Mouse (Mus musculus) hindbrain, embryonic 10.5 days (tissue): ENCODE measurements around the gene Nacc1. TPM values are rescaled to one million over a fixed set of nuclear protein-coding genes. Genes with fewer than 3 reads are reported as not detected.

Experiments used
- DNase-seq: peaks from one replicate; pipeline ENCODE4 v3.0.0-alpha.2; 2017; ENCODE audit warnings: low spot score
- H3K27ac ChIP-seq: fragments of 300-500 bp; sonication (generic); 2 replicates; pipeline ENCODE4 v1.5.1; 2016; ENCODE audit warnings: mild to moderate bottlenecking, moderate library complexity
- H3K27me3 ChIP-seq: fragments of 300-500 bp; sonication (generic); 2 replicates; pipeline ENCODE4 v1.6.1; 2016; ENCODE audit warnings: mild to moderate bottlenecking; ENCODE audit not compliant: poor library complexity, insufficient read depth, severe bottlenecking
- H3K36me3 ChIP-seq: fragments of 300-500 bp; sonication (generic); 2 replicates; pipeline ENCODE4 v1.6.1; 2016; ENCODE audit warnings: mild to moderate bottlenecking, moderate library complexity
- H3K4me1 ChIP-seq: fragments of 300-500 bp; sonication (generic); replicated peaks from 2 replicates; pipeline ENCODE4 v1.6.1; 2016; ENCODE audit warnings: mild to moderate bottlenecking
- H3K4me3 ChIP-seq: fragments of 300-500 bp; sonication (generic); 2 replicates; pipeline ENCODE4 v1.5.1; 2016; ENCODE audit warnings: mild to moderate bottlenecking, moderate library complexity
- H3K9me3 ChIP-seq: fragments of 300-500 bp; sonication (generic); 2 replicates; pipeline ENCODE4 v1.6.1; 2016; ENCODE audit warnings: mild to moderate bottlenecking, moderate library complexity
- WGBS: fragments of 180-500 bp; shearing (Covaris S2); methylation state at CpG from one replicate; pipeline ENCODE4 v1.1.7; 2016; 5-methylcytosine and 5-hydroxymethylcytosine counted together
- polyA plus RNA-seq: library from polyadenylated mRNA; unstranded; fragments of >200 nt; fragmentation: Nextera tagmentation; extraction: Ambion mirVana; gene quantifications from 2 replicates; pipeline ENCODE4 v1.2.1, GENCODE M21; 2016

Nacc1 gene
- polyA plus RNA-seq, 1 experiment from 2014 or later = 25.2 TPM

DNA sequence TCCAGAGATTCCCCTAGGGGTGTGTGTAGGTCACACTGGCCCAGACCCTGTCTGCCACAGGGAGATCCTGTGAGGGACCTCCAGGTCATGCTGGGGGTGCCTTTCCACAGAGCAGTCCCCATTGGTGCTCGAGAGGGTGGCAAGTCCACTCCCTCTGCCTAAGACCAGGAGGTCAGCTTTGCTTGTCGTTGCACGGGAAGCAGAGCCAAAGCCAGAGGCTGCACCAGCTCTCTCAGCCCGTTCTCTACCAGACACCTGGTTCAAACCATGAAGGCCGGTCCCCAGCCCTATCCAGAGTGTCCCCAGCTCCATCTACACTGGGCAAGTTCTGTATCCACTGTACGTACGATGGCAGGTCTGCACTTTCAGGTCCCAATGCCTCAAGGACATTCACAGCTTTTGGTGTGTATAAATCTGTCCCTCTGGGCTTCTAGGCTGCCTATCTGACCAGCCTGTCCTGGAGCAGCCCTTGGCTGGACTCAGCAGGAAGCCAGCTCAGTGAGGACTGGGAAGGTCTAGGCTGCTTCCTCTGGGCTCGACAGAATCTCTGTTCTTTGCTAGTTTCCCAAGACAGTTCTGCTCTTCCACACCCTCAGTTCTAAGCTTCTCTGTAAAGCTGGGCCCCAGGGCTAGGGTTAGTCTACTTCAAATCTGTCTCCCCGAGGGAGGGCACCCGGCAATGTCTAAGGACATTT lies 37.7 kb upstream of the Nacc1 start:
- H3K4me1 ChIP-seq = peaks cover 56% of the 10 kb centered on the region
- H3K27me3 ChIP-seq = peaks cover 100% of the 10 kb centered on the region
- DNase-seq = no peak
- peak overlapping the region; percentile 62; the same call in 1 of the 2 replicates for H3K27ac ChIP-seq
- H3K36me3 ChIP-seq = no peaks in the 10 kb centered on the region
- no peak overlapping the region for H3K4me3 ChIP-seq
- WGBS = 60% methylated on average over 10 of the region's 10 CpGs
- no peaks in the 10 kb centered on the region for H3K9me3 ChIP-seq

GRCm38 (mm10) chr8:84724683-84725082 lies 37.0 kb upstream of the Nacc1 start:
- no peaks in the 10 kb centered on the region for H3K36me3 ChIP-seq
- peak overlapping the region; percentile 62; the same call in 1 of the 2 replicates for H3K27ac ChIP-seq
- WGBS = 48% methylated on average over 9 of the region's 9 CpGs
- no peak for DNase-seq
- H3K4me1 ChIP-seq = peaks cover 55% of the 10 kb centered on the region
- H3K4me3 ChIP-seq = 0 out of 2 replicates have a peak overlapping the region, but pooled peaks have one; percentile 22
- H3K9me3 ChIP-seq = no peaks in the 10 kb centered on the region
- H3K27me3 ChIP-seq = peaks cover 100% of the 10 kb centered on the region

DNA sequence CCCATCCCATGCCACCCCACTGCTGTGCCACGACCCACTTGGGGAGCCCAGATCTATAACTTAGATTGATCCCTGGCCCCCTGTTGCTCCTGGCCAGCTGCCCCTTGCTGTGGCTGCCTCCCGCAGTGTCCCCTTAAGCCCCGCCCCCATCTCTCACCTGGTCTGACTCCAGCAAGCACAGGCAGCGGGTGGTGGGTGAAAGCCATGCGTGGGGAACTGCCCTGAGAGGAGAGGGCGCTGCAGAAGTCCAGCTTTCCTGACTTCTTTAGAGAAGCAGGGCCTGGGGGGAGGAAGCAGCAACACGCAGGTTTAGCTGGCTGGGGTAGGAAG lies 35.9 kb upstream of the Nacc1 start:
- peaks cover 52% of the 10 kb centered on the region for H3K4me1 ChIP-seq
- 21% methylated on average over 7 of the region's 7 CpGs for WGBS
- H3K27me3 ChIP-seq = peaks cover 100% of the 10 kb centered on the region
- no peaks in the 10 kb centered on the region for H3K9me3 ChIP-seq
- H3K4me3 ChIP-seq = peak overlapping the region; percentile 22; the same call in 1 of the 2 replicates
- no peaks in the 10 kb centered on the region for H3K36me3 ChIP-seq
- DNase-seq = no peak
- peak overlapping the region; percentile 65 for H3K27ac ChIP-seq

DNA sequence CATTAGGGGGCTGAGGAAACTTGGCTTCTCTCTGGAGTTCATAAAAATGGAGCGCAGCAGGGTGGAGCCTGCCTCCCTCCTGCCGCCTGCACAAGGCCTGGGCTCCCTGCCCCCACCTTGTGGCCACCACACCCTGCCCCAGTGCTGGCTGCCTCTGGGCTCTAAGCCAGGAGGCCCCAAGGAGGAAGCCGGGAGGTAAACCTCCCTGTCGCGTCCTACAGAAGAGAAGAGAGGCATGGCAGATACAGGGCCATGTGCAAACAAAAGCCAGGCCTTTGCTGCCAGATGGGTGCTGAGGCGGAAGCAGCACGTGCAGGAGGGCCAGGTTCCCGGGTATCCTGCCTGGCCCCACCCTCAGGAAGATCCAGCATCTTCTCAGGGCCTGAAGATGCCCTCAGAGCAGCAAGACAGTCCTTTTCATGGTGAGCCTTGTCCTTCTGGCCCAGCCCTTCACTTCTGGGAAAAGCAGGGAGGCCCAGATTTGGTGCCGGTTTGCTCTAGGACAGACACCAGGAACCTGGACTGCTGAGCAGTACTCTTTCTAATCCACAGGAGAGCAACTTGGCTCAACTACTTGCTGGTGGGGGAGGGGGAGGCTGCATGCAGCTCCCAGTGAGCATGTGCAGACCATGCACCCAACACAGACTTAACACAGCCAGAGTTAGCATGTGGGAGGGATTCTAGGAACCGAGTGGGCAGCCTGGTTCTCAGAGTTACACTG lies 35.3 kb upstream of the Nacc1 start, which contains the start of gene G430095P16Rik:
Gene G430095P16Rik, plus strand, starts transcription at position 158 of the 721 bp plus-strand sequence.
- DNase-seq = no peak
- Histone ChIP-seq H3K27ac (peak within 1 kb of the TSS; percentile 65), H3K4me3 (peak within 1 kb of the TSS; percentile 22; the same call in 1 of the 2 replicates), H3K4me1 (peaks cover 48% of the 10 kb centered on the region), H3K9me3 (no peaks in the 10 kb centered on the region), H3K36me3 (no peaks in the 10 kb centered on the region), H3K27me3 (peaks cover 100% of the 10 kb centered on the region)
- WGBS = 22% methylated on average over 10 of the region's 10 CpGs

- 72% methylated on average over 6 of the region's 6 CpGs for WGBS
- Histone ChIP-seq H3K9me3 (no peaks in the 10 kb centered on the region), H3K36me3 (no peaks in the 10 kb centered on the region), H3K27ac (peak overlapping the region; percentile 65), H3K27me3 (peaks cover 100% of the 10 kb centered on the region), H3K4me1 (peaks cover 48% of the 10 kb centered on the region), H3K4me3 (no peak overlapping the region)
- no peak for DNase-seq
These were observed 34.8 kb upstream of the Nacc1 start for GRCm38 (mm10) chr8:84722530-84722849.

DNA sequence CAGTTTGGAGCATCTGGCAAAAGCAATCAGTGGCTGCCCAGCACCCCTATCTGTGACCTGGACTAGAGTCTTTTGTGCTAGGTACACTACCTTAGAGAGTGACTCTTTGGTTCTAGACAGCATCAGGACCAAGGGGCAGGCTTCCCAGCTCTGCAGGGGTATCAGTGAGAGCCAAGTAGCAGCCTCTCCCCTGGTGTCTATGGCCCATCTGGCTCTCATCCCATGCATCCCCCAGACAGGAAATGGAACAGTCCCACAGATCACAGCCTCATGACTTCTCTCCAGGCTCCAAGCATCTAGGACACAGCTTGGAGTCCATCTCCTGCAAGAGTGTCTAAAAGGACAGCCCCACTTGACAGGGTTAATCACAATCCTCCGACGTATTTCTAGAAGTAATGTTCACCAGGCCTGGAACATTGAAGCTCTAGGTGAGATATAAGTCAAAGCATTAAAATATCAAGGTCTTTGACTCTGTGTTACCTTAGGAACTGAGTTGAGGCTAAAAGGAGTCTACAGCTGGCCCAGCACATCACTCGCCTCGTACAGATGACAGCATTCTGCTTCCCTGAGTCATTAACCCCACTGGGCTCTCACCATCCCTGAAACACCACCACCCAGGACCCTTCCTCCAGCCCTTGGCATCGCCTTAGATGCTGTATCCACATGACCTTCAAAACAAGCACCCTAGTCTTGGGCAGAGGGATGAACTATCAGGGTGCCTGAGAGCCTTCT lies 31.5 kb upstream of the Nacc1 start:
- Histone ChIP-seq H3K4me1 (peaks cover 42% of the 10 kb centered on the region), H3K27me3 (peaks cover 100% of the 10 kb centered on the region)
- 86% methylated on average over 5 of the region's 5 CpGs for WGBS

DNA sequence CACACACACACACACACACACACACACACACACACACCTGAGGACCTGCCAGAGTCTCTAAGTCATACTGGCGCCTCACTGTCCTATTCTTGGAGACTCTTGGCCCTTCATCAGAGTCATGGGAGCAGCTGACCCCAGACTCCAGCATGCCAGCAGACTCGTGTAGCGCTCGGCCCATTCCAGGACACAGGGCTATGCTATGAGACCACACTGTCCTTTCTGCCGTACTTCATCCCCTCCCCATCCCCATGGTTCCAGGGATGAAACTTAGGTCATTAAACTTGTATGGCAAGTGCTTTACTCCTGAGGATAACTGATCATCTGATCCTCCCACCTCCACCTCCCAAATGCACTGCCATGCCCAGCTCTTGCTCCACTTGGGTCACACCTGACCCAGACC lies 30.8 kb upstream of the Nacc1 start:
- Histone ChIP-seq H3K4me1 (peaks cover 42% of the 10 kb centered on the region), H3K27me3 (peaks cover 100% of the 10 kb centered on the region), H3K36me3 (no peaks in the 10 kb centered on the region), H3K27ac (no peak overlapping the region), H3K9me3 (no peaks in the 10 kb centered on the region), H3K4me3 (no peak overlapping the region)
- DNase-seq = no peak
- 87% methylated on average over 5 of the region's 5 CpGs for WGBS

More for the DNA sequence above, 31.5 kb upstream of the Nacc1 start:
- Histone ChIP-seq H3K9me3 (no peaks in the 10 kb centered on the region), H3K4me3 (no peak overlapping the region), H3K27ac (no peak overlapping the region), H3K36me3 (no peaks in the 10 kb centered on the region)
- DNase-seq = no peak

DNA sequence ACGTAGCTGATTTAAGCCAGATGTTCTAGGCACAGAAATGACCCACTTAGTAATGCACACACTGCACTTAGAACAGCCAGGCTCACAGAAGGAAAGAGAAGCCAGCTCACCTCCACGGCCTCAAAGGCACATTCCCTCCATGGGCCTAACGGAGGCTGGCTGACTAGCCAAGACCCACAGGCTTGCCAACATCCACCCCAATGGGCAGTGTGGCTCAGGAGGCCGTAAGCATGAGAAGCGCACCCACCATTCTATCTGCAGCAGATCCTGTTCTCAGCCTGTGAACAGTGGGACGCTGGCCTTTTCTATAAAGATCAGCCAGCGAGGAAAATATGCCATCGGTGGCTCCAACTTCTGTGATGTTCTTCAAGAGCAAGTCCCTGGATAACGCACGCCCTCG lies 29.1 kb upstream of the Nacc1 start:
- no peak for DNase-seq
- no peaks in the 10 kb centered on the region for H3K9me3 ChIP-seq
- no peak overlapping the region for H3K27ac ChIP-seq
- H3K36me3 ChIP-seq = no peaks in the 10 kb centered on the region
- peaks cover 44% of the 10 kb centered on the region for H3K4me1 ChIP-seq
- 84% methylated on average over 11 of the region's 11 CpGs for WGBS
- no peak overlapping the region for H3K4me3 ChIP-seq
- H3K27me3 ChIP-seq = peaks cover 100% of the 10 kb centered on the region

GRCm38 (mm10) chr8:84715893-84716468 lies 28.3 kb upstream of the Nacc1 start:
- no peaks in the 10 kb centered on the region for H3K36me3 ChIP-seq
- no peaks in the 10 kb centered on the region for H3K9me3 ChIP-seq
- WGBS = 3% methylated on average over 27 of the region's 27 CpGs
- peak overlapping the region; percentile 36 for H3K4me3 ChIP-seq
- no peak for DNase-seq
- H3K4me1 ChIP-seq = peaks cover 52% of the 10 kb centered on the region
- H3K27ac ChIP-seq = peak overlapping the region; percentile 67
- H3K27me3 ChIP-seq = peaks cover 100% of the 10 kb centered on the region

DNA sequence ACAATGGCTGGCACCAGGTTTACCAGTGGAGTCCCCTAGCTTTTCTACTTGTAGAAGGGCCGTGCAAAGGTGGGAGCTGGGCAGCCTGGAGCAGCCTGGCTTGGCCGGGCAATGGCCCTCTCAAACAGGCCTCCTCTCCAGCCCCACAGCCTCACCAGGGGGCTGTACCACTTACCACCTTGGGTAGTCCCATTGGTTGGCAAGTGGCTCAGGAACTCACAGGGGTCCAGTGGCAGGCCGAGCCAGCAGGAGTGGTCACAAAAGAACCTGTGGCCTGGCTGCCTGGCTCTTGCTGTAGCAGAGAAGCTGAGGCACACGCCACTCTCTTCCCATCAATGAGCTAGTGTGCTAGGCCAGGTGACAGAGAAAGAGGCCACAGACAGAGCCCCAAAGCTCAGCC lies 26.5 kb upstream of the Nacc1 start:
- peak overlapping the region; percentile 75; the same call in 1 of the 2 replicates for H3K27ac ChIP-seq
- peaks cover 100% of the 10 kb centered on the region for H3K27me3 ChIP-seq
- no peak for DNase-seq
- no peak overlapping the region for H3K4me3 ChIP-seq
- H3K36me3 ChIP-seq = no peaks in the 10 kb centered on the region
- peaks cover 56% of the 10 kb centered on the region for H3K4me1 ChIP-seq
- H3K9me3 ChIP-seq = no peaks in the 10 kb centered on the region
- WGBS = 54% methylated on average over 4 of the region's 4 CpGs

GRCm38 (mm10) chr8:84713381-84713780 lies 25.7 kb upstream of the Nacc1 start:
- Histone ChIP-seq H3K36me3 (no peaks in the 10 kb centered on the region), H3K9me3 (no peaks in the 10 kb centered on the region), H3K27ac (peak overlapping the region; percentile 75; the same call in 1 of the 2 replicates), H3K27me3 (peaks cover 100% of the 10 kb centered on the region), H3K4me3 (no peak overlapping the region), H3K4me1 (peaks cover 63% of the 10 kb centered on the region)
- DNase-seq = no peak
- 51% methylated on average over 4 of the region's 4 CpGs for WGBS

DNA sequence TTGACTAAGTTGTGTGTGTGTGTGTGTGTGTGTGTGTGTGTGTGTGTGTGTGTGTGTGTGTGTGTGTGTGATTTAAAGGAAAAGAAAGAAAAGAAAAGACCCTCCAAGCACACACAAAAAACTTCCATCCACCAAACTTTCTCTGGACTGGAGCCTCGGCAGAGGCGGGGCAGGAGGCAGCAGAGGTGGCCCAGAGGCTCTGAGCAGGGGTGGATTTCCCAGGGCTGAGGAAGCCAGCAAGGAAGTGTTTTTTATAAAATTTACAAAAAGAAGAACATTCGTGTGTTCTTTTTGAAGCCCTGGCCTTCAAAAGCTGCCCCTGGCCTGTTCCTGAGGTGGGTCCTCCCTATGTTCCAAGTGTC lies 25.1 kb upstream of the Nacc1 start:
- Histone ChIP-seq H3K27me3 (peaks cover 100% of the 10 kb centered on the region), H3K4me3 (no peak overlapping the region), H3K4me1 (peaks cover 70% of the 10 kb centered on the region), H3K27ac (peak overlapping the region; percentile 75), H3K36me3 (no peaks in the 10 kb centered on the region), H3K9me3 (no peaks in the 10 kb centered on the region)
- no peak for DNase-seq
- WGBS = 39% methylated on average over 3 of the region's 3 CpGs
